Mouse (Mus musculus) small intestine, adult 2 months (tissue): ENCODE data around the gene Adgrl4. TPM values are rescaled to one million over a fixed set of nuclear protein-coding genes. Genes with fewer than 3 reads are reported as not detected.

Experiments
- H3K27ac ChIP-seq: fragments of 200-500 bp; 2 replicates; pipeline ENCODE4 v1.5.1; 2012; ENCODE audit warnings: low read depth, low read length, control low read depth, inconsistent platforms; ENCODE audit not compliant: insufficient read depth
- H3K27me3 ChIP-seq: fragments of 200-500 bp; 2 replicates; pipeline ENCODE4 v1.6.1; 2012; ENCODE audit warnings: mild to moderate bottlenecking, moderate library complexity, low read length, inconsistent platforms; ENCODE audit not compliant: control insufficient read depth, insufficient read depth
- H3K36me3 ChIP-seq: fragments of 200-500 bp; 2 replicates; pipeline ENCODE4 v1.6.1; 2012; ENCODE audit warnings: mild to moderate bottlenecking, low read length, control low read depth, inconsistent platforms; ENCODE audit not compliant: control insufficient read depth, insufficient read depth
- H3K4me1 ChIP-seq: fragments of 200-500 bp; 2 replicates; pipeline ENCODE4 v1.6.1; 2012; ENCODE audit warnings: low read length, inconsistent platforms, mixed read lengths; ENCODE audit not compliant: control insufficient read depth, insufficient read depth, insufficient read length
- H3K4me3 ChIP-seq: fragments of 200-500 bp; 2 replicates; pipeline ENCODE4 v1.5.1; 2012; ENCODE audit warnings: low read depth, mild to moderate bottlenecking, control low read depth, inconsistent platforms, low read length, moderate library complexity
- CTCF ChIP-seq: fragments of 200-500 bp; IDR thresholded peaks from 2 replicates; pipeline ENCODE4 v1.5.1; 2012; ENCODE audit warnings: low read depth, mild to moderate bottlenecking, control low read depth, inconsistent platforms, low read length, moderate library complexity, mixed read lengths; ENCODE audit not compliant: insufficient replicate concordance, insufficient read length; ENCODE audit errors: extremely low read depth
- POLR2A ChIP-seq: fragments of 200-500 bp; IDR thresholded peaks from 2 replicates; pipeline ENCODE4 v1.6.1; 2012; ENCODE audit warnings: low read depth, mild to moderate bottlenecking, control low read depth, inconsistent platforms, low read length, moderate library complexity
- WGBS: fragments of 180-500 bp; shearing (Covaris S2); methylation state at CpG from one replicate; pipeline ENCODE4 v1.1.7; 2018; 5-methylcytosine and 5-hydroxymethylcytosine counted together
- polyA plus RNA-seq: library from polyadenylated mRNA; depleted of rRNA; stranded (reverse); fragments of >200 nt; gene quantifications from 2 replicates; pipeline ENCODE4 v1.2.3, GENCODE M21; 2012

The Adgrl4 gene
- polyA plus RNA-seq, 1 experiment, result 1.6 TPM

- no peak overlapping the region for H3K4me3 ChIP-seq
- H3K36me3 ChIP-seq, result no peaks in the 10 kb centered on the region
- H3K27ac ChIP-seq, result no peak overlapping the region
- no peak for TF ChIP-seq CTCF
- no peak for TF ChIP-seq POLR2A
- no peaks in the 10 kb centered on the region for H3K4me1 ChIP-seq
- no peaks in the 10 kb centered on the region for H3K27me3 ChIP-seq
- 74% methylated on average over 5 of the region's 5 CpGs for WGBS
Observed at GRCm38 (mm10) chr3:151443486-151443885, 5.8 kb downstream of the Adgrl4 start.

GRCm38 (mm10) chr3:151444284-151444683, 6.6 kb downstream of the Adgrl4 start:
- no peak overlapping the region for H3K27ac ChIP-seq
- H3K36me3 ChIP-seq, result no peaks in the 10 kb centered on the region
- H3K4me1 ChIP-seq, result no peaks in the 10 kb centered on the region
- no peak overlapping the region for H3K4me3 ChIP-seq
- no peaks in the 10 kb centered on the region for H3K27me3 ChIP-seq
- TF ChIP-seq POLR2A (no peak), CTCF (no peak)
- 78% methylated on average over 4 of the region's 4 CpGs for WGBS

- WGBS, result 46% methylated on average over 2 of the region's 2 CpGs
- TF ChIP-seq CTCF (no peak), POLR2A (no peak)
- Histone ChIP-seq H3K36me3 (no peaks in the 10 kb centered on the region), H3K4me3 (no peak overlapping the region), H3K4me1 (no peaks in the 10 kb centered on the region), H3K27me3 (no peaks in the 10 kb centered on the region), H3K27ac (no peak overlapping the region)
Observed at GRCm38 (mm10) chr3:151445936-151446335, 8.2 kb downstream of the Adgrl4 start.

- no peaks in the 10 kb centered on the region for H3K4me1 ChIP-seq
- no peak overlapping the region for H3K4me3 ChIP-seq
- 59% methylated on average over 6 of the region's 6 CpGs for WGBS
- H3K27me3 ChIP-seq, result no peaks in the 10 kb centered on the region
- no peak for TF ChIP-seq CTCF
- no peak for TF ChIP-seq POLR2A
- H3K27ac ChIP-seq, result no peak overlapping the region
- H3K36me3 ChIP-seq, result no peaks in the 10 kb centered on the region
Observed at GRCm38 (mm10) chr3:151454985-151455701, 17.5 kb downstream of the Adgrl4 start.

- no peaks in the 10 kb centered on the region for H3K27me3 ChIP-seq
- H3K4me3 ChIP-seq, result no peak overlapping the region
- H3K27ac ChIP-seq, result no peak overlapping the region
- H3K36me3 ChIP-seq, result no peaks in the 10 kb centered on the region
- H3K4me1 ChIP-seq, result no peaks in the 10 kb centered on the region
- 57% methylated on average over 3 of the region's 3 CpGs for WGBS
- TF ChIP-seq POLR2A (no peak), CTCF (no peak)
Observed at GRCm38 (mm10) chr3:151459430-151460190, 21.9 kb downstream of the Adgrl4 start.

- H3K4me3 ChIP-seq, result no peak overlapping the region
Observed at GRCm38 (mm10) chr3:151465215-151465614, 27.5 kb downstream of the Adgrl4 start.

GRCm38 (mm10) chr3:151488853-151489252, 51.2 kb downstream of the Adgrl4 start:
- H3K4me3 ChIP-seq, result no peak overlapping the region
- 84% methylated on average over 4 of the region's 4 CpGs for WGBS
- H3K36me3 ChIP-seq, result no peaks in the 10 kb centered on the region
- no peak overlapping the region for H3K27ac ChIP-seq
- TF ChIP-seq POLR2A, result no peak
- TF ChIP-seq CTCF, result no peak
- no peaks in the 10 kb centered on the region for H3K4me1 ChIP-seq
- H3K27me3 ChIP-seq, result no peaks in the 10 kb centered on the region

More at GRCm38 (mm10) chr3:151465215-151465614, 27.5 kb downstream of the Adgrl4 start:
- Histone ChIP-seq H3K27me3 (no peaks in the 10 kb centered on the region), H3K36me3 (no peaks in the 10 kb centered on the region), H3K27ac (no peak overlapping the region), H3K4me1 (no peaks in the 10 kb centered on the region)
- TF ChIP-seq CTCF, result no peak
- TF ChIP-seq POLR2A, result no peak
- 62% methylated on average over 4 of the region's 4 CpGs for WGBS
